Mouse (Mus musculus) embryonic fibroblast, embryonic 13.5 days (primary cell): ENCODE measurements around the gene Rrnad1.

Experiments used
- CTCF ChIP-seq: IDR thresholded peaks from 2 replicates; pipeline ENCODE4 v1.5.1; 2011; ENCODE audit warnings: mild to moderate bottlenecking, control low read depth, low read length, moderate library complexity, borderline replicate concordance; ENCODE audit not compliant: insufficient read depth
- POLR2A ChIP-seq: IDR thresholded peaks from 2 replicates; pipeline ENCODE4 v1.6.1; 2011; ENCODE audit warnings: low read depth, mild to moderate bottlenecking, control low read depth, low read length, moderate library complexity

GRCm38 (mm10) chr3:87943586-87943985 is 13.1 kb upstream of the Rrnad1 start:
- TF ChIP-seq CTCF (no peak), POLR2A (no peak)
